Mouse (Mus musculus): Measurements from ENCODE around the gene Rp2. TPM values are rescaled to one million over a fixed set of nuclear protein-coding genes. Genes with fewer than 3 reads are reported as not detected.
A peak's percentile ranks its signal among the peaks of the same experiment; 100 is the strongest.

Rp2 gene
- total RNA-seq, 2 experiments from 2014 or later = 14.8 to 16.6 TPM

GRCm38 (mm10) chrX:20418461-20418860, 54.2 kb downstream of the Rp2 start:
- no peak for DNase-seq (ENCODE audit: low spot score in 2 of 2)
- intact Hi-C loops (cut with DNase I) = no loop called here

GRCm38 (mm10) chrX:20419536-20419935, 55.3 kb downstream of the Rp2 start:
- DNase-seq (ENCODE audit: low spot score in 2 of 2) = no peak
- intact Hi-C loops (cut with DNase I) = no loop called here

GRCm38 (mm10) chrX:20425140-20425838, 61.0 kb downstream of the Rp2 start, which contains the start of gene Jade3:
Gene Jade3 (plus strand): TSS chrX:20425688.
- peak; percentile 57 to 73 for DNase-seq (ENCODE audit: low spot score in 2 of 2)
- intact Hi-C loops (cut with DNase I) = loop anchor here (10.0 kb wide), 1 partner anchor 60 kb away; the partner anchor contains the start of gene Rp2

- intact Hi-C loops (cut with DNase I) = loop anchor here (10.0 kb wide), 1 partner anchor 61 kb away; the partner anchor contains the start of gene Rp2
- DNase-seq (ENCODE audit: low spot score in 2 of 2) = peak; percentile 4 to 9
Observed at GRCm38 (mm10) chrX:20425839-20426449, 61.7 kb downstream of the Rp2 start.

Other genes starting within 250 kb of the Rp2 start
- gene Slc9a7, start 72.7 kb upstream of the Rp2 start, total RNA-seq (2021) = 10 to 100 TPM; 56.4 to 57.0 TPM
- 1 to 10 TPM; 5.3 to 7.0 TPM for gene Jade3, start 61.2 kb downstream of the Rp2 start, total RNA-seq (2021)
- under 1 TPM in 1 of 2 experiments, not detected in 1; 0.20 TPM for gene Rgn, start 185.3 kb downstream of the Rp2 start, total RNA-seq (2021)

All from left cerebral cortex, postnatal 36 days (tissue).